Mouse (Mus musculus): ENCODE results near the gene Smc1b.

DNA sequence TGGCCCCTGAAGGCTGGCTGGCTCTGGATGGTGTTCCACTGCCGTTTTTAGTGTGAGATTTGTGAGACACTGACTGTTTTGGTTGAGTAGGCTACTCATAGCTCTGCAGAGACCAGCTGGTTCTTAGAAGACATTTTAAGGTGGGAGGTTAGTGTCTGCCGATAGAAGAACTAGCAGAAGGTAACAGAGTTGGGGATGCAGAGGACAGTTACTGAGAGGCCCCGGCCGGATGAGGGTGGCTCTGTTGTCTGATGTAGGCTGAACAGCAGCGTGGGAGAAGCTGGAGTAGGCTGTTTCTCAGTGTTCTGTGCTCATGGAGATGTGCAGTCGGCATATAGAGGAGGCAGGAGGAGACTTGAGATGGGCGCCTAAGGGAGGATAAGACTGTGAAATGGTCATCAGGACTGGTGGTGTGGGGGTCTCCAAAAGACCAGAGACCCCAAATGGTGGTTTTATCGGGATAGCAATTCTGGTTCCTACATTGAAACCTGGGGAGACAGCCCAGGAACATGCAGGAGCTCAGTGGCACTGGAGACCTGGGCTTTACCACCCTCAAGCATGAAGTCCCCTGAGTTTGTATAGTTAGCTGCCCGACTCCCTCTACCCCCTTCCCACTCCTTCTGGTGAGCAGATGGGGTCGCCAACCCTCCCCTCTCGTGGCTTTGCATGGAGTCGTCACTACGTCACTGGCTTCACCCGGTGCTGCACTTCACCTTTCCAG is 85.4 kb downstream of the Smc1b start:
- TF ChIP-seq CTCF (IDR thresholded peaks at IDR 0.05) = no peak
- TF ChIP-seq POLR2A (IDR thresholded peaks at IDR 0.05; ENCODE audit: insufficient read depth, low read depth, low read length) = no peak
